Mouse (Mus musculus) neural tube, embryonic 11.5 days (tissue): Measurements from ENCODE around the gene Hmga1b. TPM values are rescaled to one million over a fixed set of nuclear protein-coding genes. Genes with fewer than 3 reads are reported as not detected.
"Not testable (repeated sequence)": the region's sequence is repeated elsewhere in the genome, so short reads cannot be mapped to it uniquely, and the experiment has no call there.

Experiments
- ATAC-seq: fragments of 200-750 bp; cut with Nextera tagmentation; 2 replicates; pipeline ENCODE4 v1.8.0; 2017; ENCODE audit warnings: moderate number of reproducible peaks, mild to moderate bottlenecking, moderate TSS enrichment, moderate library complexity; ENCODE audit not compliant: insufficient read depth, low FRiP score, low TSS enrichment
- DNase-seq: peaks from one replicate; pipeline ENCODE4 v3.0.0-alpha.2; 2015; ENCODE audit warnings: low spot score
- H3K27ac ChIP-seq: fragments of 300-500 bp; sonication (generic); 2 replicates; pipeline ENCODE4 v1.5.1; 2014; ENCODE audit warnings: low read depth, mild to moderate bottlenecking, low read length
- H3K27me3 ChIP-seq: fragments of 300-500 bp; sonication (generic); 2 replicates; pipeline ENCODE4 v1.6.1; 2014; ENCODE audit warnings: mild to moderate bottlenecking, low read length, mixed read lengths; ENCODE audit not compliant: control insufficient read depth, insufficient read depth
- H3K36me3 ChIP-seq: fragments of 300-500 bp; sonication (generic); 2 replicates; pipeline ENCODE4 v1.6.1; 2014; ENCODE audit warnings: mild to moderate bottlenecking, low read length, moderate library complexity, mixed read lengths; ENCODE audit not compliant: control insufficient read depth, insufficient read depth
- H3K4me1 ChIP-seq: fragments of 300-500 bp; sonication (generic); 2 replicates; pipeline ENCODE4 v1.6.1; 2014; ENCODE audit warnings: low read length, mixed read lengths; ENCODE audit not compliant: control insufficient read depth, insufficient read depth
- H3K4me2 ChIP-seq: fragments of 300-500 bp; sonication (generic); 2 replicates; pipeline ENCODE4 v1.6.1; 2014; ENCODE audit warnings: low read depth, mild to moderate bottlenecking, moderate library complexity
- H3K4me3 ChIP-seq: fragments of 300-500 bp; sonication (generic); 2 replicates; pipeline ENCODE4 v1.5.1; 2014; ENCODE audit warnings: low read depth, low read length
- H3K9ac ChIP-seq: fragments of 300-500 bp; sonication (generic); 2 replicates; pipeline ENCODE4 v1.6.1; 2014; ENCODE audit warnings: mild to moderate bottlenecking, low read length
- H3K9me3 ChIP-seq: fragments of 300-500 bp; sonication (generic); 2 replicates; pipeline ENCODE4 v1.6.1; 2016; ENCODE audit warnings: low read length; ENCODE audit not compliant: control insufficient read depth
- WGBS: fragments of 180-500 bp; shearing (Covaris S2); extraction: QIAGEN DNeasy Blood & Tissue Kit; methylation state at CpG from one replicate; pipeline ENCODE4 v1.1.7; 2014; 5-methylcytosine and 5-hydroxymethylcytosine counted together
- polyA plus RNA-seq: library from polyadenylated mRNA; unstranded; fragments of >200 nt; fragmentation: Nextera tagmentation; extraction: Ambion mirVana; gene quantifications from 2 replicates; pipeline ENCODE4 v1.2.1, GENCODE M21; 2014

The Hmga1b gene
- polyA plus RNA-seq, 1 experiment from 2014 or later, result 7.7 TPM

GRCm38 (mm10) chr11:120722067-120722630 is 40.4 kb upstream of the Hmga1b start:
- no peak for ATAC-seq
- peaks cover 15% of the 10 kb centered on the region for H3K4me1 ChIP-seq
- H3K27ac ChIP-seq, result no peak overlapping the region
- H3K9ac ChIP-seq, result peak overlapping the region; percentile 82
- no peak for DNase-seq
- peak overlapping the region; percentile 99 for H3K4me2 ChIP-seq
- peak overlapping the region; percentile 60 for H3K4me3 ChIP-seq
- H3K9me3 ChIP-seq, result no peaks in the 10 kb centered on the region
- H3K36me3 ChIP-seq, result peaks cover 4% of the 10 kb centered on the region; the same call in 1 of the 2 replicates
- H3K27me3 ChIP-seq, result peaks cover 13% of the 10 kb centered on the region
- WGBS, result 21% methylated on average over 21 of the region's 21 CpGs

DNA sequence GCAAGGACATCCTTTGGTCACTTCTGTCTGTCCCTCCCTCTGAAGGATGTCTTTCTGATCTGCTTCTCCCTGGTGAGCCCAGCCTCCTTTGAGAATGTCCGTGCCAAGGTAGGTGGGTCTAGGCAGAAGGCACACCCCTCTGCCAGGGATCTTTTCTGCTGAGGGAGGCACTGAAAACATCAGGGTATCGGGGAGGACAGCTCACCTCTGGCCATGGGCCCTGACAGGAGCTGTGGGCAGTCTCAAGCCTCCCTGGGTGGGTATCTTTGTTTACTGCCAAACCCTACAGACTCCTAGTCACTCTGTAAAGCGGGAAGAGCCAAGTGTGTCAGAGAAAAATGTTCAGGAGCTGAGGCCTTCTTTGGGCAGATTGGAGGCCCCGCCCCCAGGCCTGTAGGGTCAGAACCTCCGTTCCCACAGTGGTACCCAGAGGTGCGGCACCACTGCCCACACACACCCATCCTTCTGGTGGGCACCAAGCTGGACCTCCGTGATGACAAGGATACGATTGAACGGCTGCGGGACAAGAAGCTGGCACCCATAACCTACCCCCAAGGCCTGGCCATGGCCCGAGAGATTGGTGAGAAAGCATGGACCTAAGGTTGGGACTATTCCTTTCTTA is 39.7 kb upstream of the Hmga1b start:
- Histone ChIP-seq H3K9me3 (no peaks in the 10 kb centered on the region), H3K4me2 (no peak overlapping the region), H3K27me3 (peaks cover 13% of the 10 kb centered on the region), H3K4me1 (peaks cover 15% of the 10 kb centered on the region), H3K4me3 (no peak overlapping the region), H3K27ac (no peak overlapping the region), H3K9ac (no peak overlapping the region), H3K36me3 (no peaks in the 10 kb centered on the region)
- WGBS, result 89% methylated on average over 11 of the region's 11 CpGs
- ATAC-seq, result no peak
- no peak for DNase-seq

DNA sequence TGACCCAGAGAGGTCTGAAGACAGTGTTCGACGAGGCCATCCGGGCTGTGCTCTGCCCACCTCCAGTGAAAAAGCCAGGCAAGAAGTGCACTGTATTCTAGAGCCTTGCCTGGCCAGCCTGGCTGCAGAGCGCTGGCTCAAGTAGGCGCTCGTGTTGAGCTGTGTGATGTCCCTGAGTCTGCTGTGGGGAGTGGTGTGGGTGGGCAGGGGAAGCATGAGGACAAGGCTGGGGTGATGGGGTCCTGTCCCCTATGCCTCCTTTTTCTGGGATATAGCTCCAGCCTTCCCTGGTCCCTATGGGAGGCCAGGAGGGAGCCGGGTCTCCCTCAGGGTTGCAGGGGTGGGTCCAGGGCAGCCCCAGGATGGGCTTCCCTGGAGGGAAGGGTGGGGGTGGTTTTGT is 39.1 kb upstream of the Hmga1b start:
- peaks cover 13% of the 10 kb centered on the region for H3K27me3 ChIP-seq
- no peak overlapping the region for H3K4me3 ChIP-seq
- H3K4me1 ChIP-seq, result peaks cover 15% of the 10 kb centered on the region
- DNase-seq (no peak), ATAC-seq (no peak)
- no peak overlapping the region for H3K9ac ChIP-seq
- H3K9me3 ChIP-seq, result no peaks in the 10 kb centered on the region
- H3K27ac ChIP-seq, result no peak overlapping the region
- no peak overlapping the region for H3K4me2 ChIP-seq
- WGBS, result 83% methylated on average over 7 of the region's 7 CpGs
- no peaks in the 10 kb centered on the region for H3K36me3 ChIP-seq

GRCm38 (mm10) chr11:120726243-120727168 is 36.1 kb upstream of the Hmga1b start:
- no peak for DNase-seq
- peak; percentile 45 for ATAC-seq
- H3K4me2 ChIP-seq, result peak overlapping the region; percentile 73
- peak overlapping the region; percentile 57 for H3K9ac ChIP-seq
- H3K27ac ChIP-seq, result no peak overlapping the region
- H3K36me3 ChIP-seq, result no peaks in the 10 kb centered on the region
- peak overlapping the region; percentile 53 for H3K4me3 ChIP-seq
- 19% methylated on average over 32 of the region's 36 CpGs for WGBS
- no peaks in the 10 kb centered on the region for H3K9me3 ChIP-seq
- 0 out of 2 replicates have a peak, but pooled peaks cover 9% of the 10 kb centered on the region for H3K27me3 ChIP-seq
- peaks cover 9% of the 10 kb centered on the region for H3K4me1 ChIP-seq

DNA sequence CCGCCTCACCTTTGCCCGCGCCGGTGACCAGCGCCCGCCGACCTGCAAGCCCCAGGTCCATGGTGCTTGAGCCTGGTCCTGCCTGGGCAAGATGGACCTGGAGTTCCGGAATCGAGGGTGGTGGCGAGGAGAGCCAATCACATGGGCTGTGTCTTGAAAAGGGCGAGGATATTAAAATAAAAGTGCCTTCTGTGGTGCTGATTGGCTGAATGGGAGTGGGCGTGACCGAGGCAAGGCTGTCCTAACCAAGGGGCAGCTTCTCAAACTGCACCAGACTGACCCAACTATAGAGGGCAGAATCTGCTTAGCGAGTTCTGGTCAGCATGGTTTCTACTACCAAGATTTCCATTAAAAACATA is 35.4 kb upstream of the Hmga1b start, which contains the start of gene Dcxr:
Gene Dcxr, minus strand, starts transcription at position 113 of the 359 bp plus-strand sequence.
- Histone ChIP-seq H3K4me2 (peak within 1 kb of the TSS; percentile 73), H3K9me3 (no peaks in the 10 kb centered on the region), H3K27me3 (0 out of 2 replicates have a peak, but pooled peaks cover 4% of the 10 kb centered on the region), H3K36me3 (no peaks in the 10 kb centered on the region), H3K27ac (no peak within 1 kb of the TSS), H3K9ac (peak within 1 kb of the TSS; percentile 57), H3K4me3 (peak within 1 kb of the TSS; percentile 53), H3K4me1 (peaks cover 3% of the 10 kb centered on the region)
- 1% methylated on average over 14 of the region's 14 CpGs for WGBS
- DNase-seq, result peak; percentile 80
- ATAC-seq, result peak; percentile 84

DNA sequence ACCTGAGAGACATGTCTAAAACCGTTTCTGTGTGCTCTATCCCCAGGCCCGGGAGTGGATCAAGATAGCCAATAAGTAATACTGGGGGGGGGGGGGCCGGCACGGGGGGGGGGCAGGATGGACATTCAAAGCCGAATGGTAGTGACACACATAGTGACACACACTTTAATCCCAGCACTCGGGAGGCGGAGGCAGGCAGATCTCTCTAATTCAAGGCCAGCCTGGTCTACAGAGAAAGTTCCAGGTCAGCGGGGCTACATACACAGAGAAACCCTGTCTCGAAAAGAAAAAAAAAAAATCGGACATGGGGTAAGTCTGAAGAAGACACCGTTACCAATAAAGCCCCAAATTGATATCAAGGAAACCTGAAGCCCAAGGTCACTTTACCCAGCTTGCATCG is 35.0 kb upstream of the Hmga1b start:
- Histone ChIP-seq H3K4me3 (no peak overlapping the region), H3K9me3 (no peaks in the 10 kb centered on the region)

GRCm38 (mm10) chr11:120728530-120729240 is 33.9 kb upstream of the Hmga1b start:
- H3K4me2 ChIP-seq, result no peak overlapping the region
- H3K36me3 ChIP-seq, result no peaks in the 10 kb centered on the region
- no peak overlapping the region for H3K27ac ChIP-seq
- WGBS, result 61% methylated on average over 11 of the region's 11 CpGs
- ATAC-seq (no peak), DNase-seq (no peak)
- H3K9ac ChIP-seq, result no peak overlapping the region; the same call in 1 of the 2 replicates
- no peaks in the 10 kb centered on the region for H3K27me3 ChIP-seq
- no peaks in the 10 kb centered on the region for H3K9me3 ChIP-seq
- H3K4me3 ChIP-seq, result no peak overlapping the region
- H3K4me1 ChIP-seq, result peaks cover 2% of the 10 kb centered on the region; the same call in 1 of the 2 replicates

More for the DNA sequence above, 35.0 kb upstream of the Hmga1b start:
- Histone ChIP-seq H3K27me3 (no peaks in the 10 kb centered on the region), H3K36me3 (no peaks in the 10 kb centered on the region), H3K27ac (no peak overlapping the region), H3K9ac (no peak overlapping the region), H3K4me2 (no peak overlapping the region), H3K4me1 (peaks cover 2% of the 10 kb centered on the region; the same call in 1 of the 2 replicates)
- DNase-seq (no peak), ATAC-seq (peak; percentile 18; the same call in 1 of the 2 replicates)
- 64% methylated on average over 12 of the region's 12 CpGs for WGBS

- peak; percentile 69 for DNase-seq
- H3K9me3 ChIP-seq, H3K4me3 ChIP-seq, H3K4me1 ChIP-seq, H3K27me3 ChIP-seq, H3K27ac ChIP-seq, H3K36me3 ChIP-seq, ATAC-seq, H3K9ac ChIP-seq: not testable (repeated sequence)
- H3K4me2 ChIP-seq, result 0 out of 2 replicates have a peak overlapping the region, but pooled peaks have one; percentile 12
- WGBS, result 1% methylated on average over 17 of the region's 21 CpGs
Measured at GRCm38 (mm10) chr11:120729432-120730050, 33.1 kb upstream of the Hmga1b start.
